Mouse (Mus musculus) intestine, embryonic 16.5 days (tissue): ENCODE measurements at regions not wholly inside any gene's neighbourhood (a gene's known extent, or its start where the extent isn't known, plus 50 kb on each side); places are given as distances from the start of the nearest gene placed in this dataset.

Experiments used
- ATAC-seq: fragments of 200-750 bp; cut with Nextera tagmentation; 2 replicates; pipeline ENCODE4 v1.8.0; 2017; ENCODE audit warnings: moderate TSS enrichment, moderate library complexity
- H3K27ac ChIP-seq: fragments of 300-500 bp; sonication (generic); 2 replicates; pipeline ENCODE4 v1.5.1; 2014; ENCODE audit warnings: mild to moderate bottlenecking, low read length
- H3K27me3 ChIP-seq: fragments of 300-500 bp; sonication (generic); replicated peaks from 2 replicates; pipeline ENCODE4 v1.6.1; 2014; ENCODE audit warnings: low read length, control low read depth, mixed read lengths; ENCODE audit not compliant: control insufficient read depth, insufficient read depth
- H3K36me3 ChIP-seq: fragments of 300-500 bp; sonication (generic); 2 replicates; pipeline ENCODE4 v1.6.1; 2014; ENCODE audit warnings: low read length, control low read depth; ENCODE audit not compliant: control insufficient read depth, insufficient read depth
- H3K4me1 ChIP-seq: fragments of 300-500 bp; sonication (generic); 2 replicates; pipeline ENCODE4 v1.6.1; 2014; ENCODE audit warnings: low read length, control low read depth, mixed read lengths; ENCODE audit not compliant: control insufficient read depth, insufficient read depth
- H3K4me2 ChIP-seq: fragments of 300-500 bp; sonication (generic); 2 replicates; pipeline ENCODE4 v1.6.1; 2014; ENCODE audit warnings: low read depth, low read length, control low read depth
- H3K4me3 ChIP-seq: fragments of 300-500 bp; sonication (generic); 2 replicates; pipeline ENCODE4 v1.5.1; 2014; ENCODE audit warnings: mild to moderate bottlenecking, low read length
- H3K9ac ChIP-seq: fragments of 300-500 bp; sonication (generic); 2 replicates; pipeline ENCODE4 v1.6.1; 2014; ENCODE audit warnings: low read depth, low read length
- H3K9me3 ChIP-seq: fragments of 300-500 bp; sonication (generic); 2 replicates; pipeline ENCODE4 v1.6.1; 2016; ENCODE audit warnings: low read length, control low read depth; ENCODE audit not compliant: control insufficient read depth
- WGBS: fragments of 180-500 bp; shearing (Covaris S2); extraction: QIAGEN DNeasy Blood & Tissue Kit; methylation state at CpG from one replicate; pipeline ENCODE4 v1.1.7; 2014; 5-methylcytosine and 5-hydroxymethylcytosine counted together

- no peaks in the 10 kb centered on the region for H3K27me3 ChIP-seq
- no peak for ATAC-seq
- no peak overlapping the region for H3K4me3 ChIP-seq
- 0 out of 2 replicates have a peak, but pooled peaks cover 8% of the 10 kb centered on the region for H3K4me1 ChIP-seq
- H3K9me3 ChIP-seq = no peaks in the 10 kb centered on the region
- no peak overlapping the region for H3K9ac ChIP-seq
- no peaks in the 10 kb centered on the region for H3K36me3 ChIP-seq
- peak overlapping the region; percentile 6; the same call in 1 of the 2 replicates for H3K4me2 ChIP-seq
- H3K27ac ChIP-seq = no peak overlapping the region
- 26% methylated on average over 13 of the region's 13 CpGs for WGBS
These were observed 119.7 kb upstream of the Kazn start for GRCm38 (mm10) chr4:142358866-142359265.

- H3K4me1 ChIP-seq = 0 out of 2 replicates have a peak, but pooled peaks cover 8% of the 10 kb centered on the region
- H3K27ac ChIP-seq = no peak overlapping the region
- no peaks in the 10 kb centered on the region for H3K9me3 ChIP-seq
- WGBS = 77% methylated on average over 8 of the region's 8 CpGs
- no peaks in the 10 kb centered on the region for H3K27me3 ChIP-seq
- no peaks in the 10 kb centered on the region for H3K36me3 ChIP-seq
- H3K4me2 ChIP-seq = no peak overlapping the region
- no peak overlapping the region for H3K9ac ChIP-seq
- no peak for ATAC-seq
- no peak overlapping the region for H3K4me3 ChIP-seq
These were observed 116.2 kb upstream of the Kazn start for GRCm38 (mm10) chr4:142355387-142355786.

DNA sequence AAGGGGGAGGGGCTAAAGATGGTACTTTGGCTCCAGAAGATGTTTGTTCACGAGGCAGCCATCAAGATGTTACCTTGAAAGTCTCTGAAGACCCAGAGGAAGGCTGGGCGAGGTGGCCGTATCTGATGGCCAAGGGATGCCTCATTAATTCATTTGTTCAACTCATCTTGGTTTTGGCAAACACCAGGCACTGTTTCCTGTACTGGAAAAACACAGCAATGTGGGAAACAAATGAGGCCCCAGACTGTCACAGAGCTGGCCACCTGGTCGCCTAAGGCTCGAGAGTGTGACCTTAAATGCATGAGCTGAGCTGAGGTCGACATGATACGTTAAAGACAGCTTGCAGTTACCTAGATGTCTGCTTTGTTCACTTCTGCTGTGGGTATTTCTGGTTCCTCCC is 114.3 kb upstream of the Kazn start:
- WGBS = 84% methylated on average over 7 of the region's 7 CpGs
- Histone ChIP-seq H3K9me3 (no peaks in the 10 kb centered on the region), H3K36me3 (no peaks in the 10 kb centered on the region), H3K4me2 (no peak overlapping the region), H3K9ac (no peak overlapping the region), H3K27ac (no peak overlapping the region), H3K27me3 (no peaks in the 10 kb centered on the region), H3K4me3 (no peak overlapping the region), H3K4me1 (0 out of 2 replicates have a peak, but pooled peaks cover 2% of the 10 kb centered on the region)
- ATAC-seq = no peak

DNA sequence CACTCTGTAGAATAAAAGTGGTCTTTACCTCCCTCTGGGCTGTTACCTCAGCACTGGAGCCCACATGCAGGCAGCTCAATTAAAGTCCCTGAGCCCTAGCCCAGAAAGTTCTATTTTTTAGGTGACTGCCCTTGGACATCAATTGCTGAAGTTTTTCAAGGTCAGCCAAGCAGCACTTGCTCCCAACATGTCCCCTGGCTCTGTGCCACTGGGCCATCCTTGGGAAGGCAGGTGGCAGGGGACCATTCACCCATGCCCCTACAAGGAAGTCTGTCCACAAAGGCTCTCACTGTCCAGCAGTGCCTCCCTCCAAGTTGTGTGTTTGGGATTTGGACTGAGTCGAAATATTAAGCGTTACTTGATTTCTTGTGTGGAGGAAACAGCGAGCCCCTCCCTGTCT is 112.6 kb upstream of the Kazn start:
- Histone ChIP-seq H3K27ac (no peak overlapping the region), H3K4me2 (no peak overlapping the region), H3K36me3 (no peaks in the 10 kb centered on the region), H3K4me1 (no peaks in the 10 kb centered on the region), H3K9me3 (no peaks in the 10 kb centered on the region), H3K9ac (no peak overlapping the region), H3K4me3 (no peak overlapping the region), H3K27me3 (no peaks in the 10 kb centered on the region)
- ATAC-seq = no peak
- 61% methylated on average over 3 of the region's 3 CpGs for WGBS

- Histone ChIP-seq H3K27me3 (no peaks in the 10 kb centered on the region), H3K9me3 (no peaks in the 10 kb centered on the region), H3K4me1 (no peaks in the 10 kb centered on the region; the same call in 1 of the 2 replicates), H3K4me3 (no peak overlapping the region), H3K36me3 (no peaks in the 10 kb centered on the region), H3K4me2 (no peak overlapping the region), H3K27ac (no peak overlapping the region), H3K9ac (no peak overlapping the region)
- WGBS = 90% methylated on average over 8 of the region's 8 CpGs
- ATAC-seq = no peak
These were observed 111.8 kb upstream of the Kazn start for GRCm38 (mm10) chr4:142350986-142351385.

GRCm38 (mm10) chr4:142348910-142349309 is 109.7 kb upstream of the Kazn start:
- H3K9ac ChIP-seq = no peak overlapping the region
- H3K27ac ChIP-seq = no peak overlapping the region
- no peaks in the 10 kb centered on the region for H3K9me3 ChIP-seq
- H3K4me1 ChIP-seq = no peaks in the 10 kb centered on the region; the same call in 1 of the 2 replicates
- no peak overlapping the region for H3K4me3 ChIP-seq
- no peak overlapping the region for H3K4me2 ChIP-seq
- ATAC-seq = no peak
- no peaks in the 10 kb centered on the region for H3K27me3 ChIP-seq
- WGBS = 41% methylated on average over 6 of the region's 6 CpGs
- no peaks in the 10 kb centered on the region for H3K36me3 ChIP-seq

DNA sequence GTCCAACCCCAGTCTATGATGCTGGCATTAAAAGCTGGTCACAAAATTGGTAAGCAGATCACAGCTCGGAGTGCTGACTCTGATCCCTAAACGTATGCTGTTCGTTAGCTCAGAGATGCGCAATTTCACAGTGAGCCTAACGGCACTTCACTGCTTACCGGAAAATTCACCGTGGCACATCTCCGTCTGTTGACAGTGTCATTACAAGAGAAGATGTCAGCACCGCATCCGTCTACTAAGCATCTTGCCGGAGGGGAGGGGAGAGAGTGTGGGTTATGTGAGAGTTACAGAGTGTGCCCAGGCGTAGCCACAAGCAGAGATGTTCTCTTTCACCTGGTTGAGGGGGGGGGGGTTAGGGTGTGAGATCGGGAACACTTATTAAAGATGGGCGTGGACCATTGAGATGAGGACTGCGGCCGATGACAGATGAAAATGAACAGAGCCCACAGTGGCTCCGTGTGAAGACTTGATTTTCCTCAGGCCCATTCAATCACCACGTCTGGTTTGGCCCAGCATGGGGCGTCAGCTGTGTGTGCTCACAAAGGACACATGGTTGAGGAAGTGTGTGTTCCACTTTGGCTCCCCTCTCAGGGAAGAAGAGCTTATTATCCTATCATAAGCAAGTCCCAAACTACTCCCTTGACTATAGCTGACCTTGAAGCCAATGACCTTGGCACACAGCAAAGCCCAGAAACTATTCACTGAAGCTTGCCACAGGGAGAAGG is 103.4 kb upstream of the Kazn start:
- Histone ChIP-seq H3K27ac (no peak overlapping the region), H3K4me2 (no peak overlapping the region), H3K27me3 (no peaks in the 10 kb centered on the region), H3K4me3 (no peak overlapping the region), H3K36me3 (no peaks in the 10 kb centered on the region), H3K9me3 (no peaks in the 10 kb centered on the region), H3K4me1 (no peaks in the 10 kb centered on the region; the same call in 1 of the 2 replicates), H3K9ac (no peak overlapping the region)
- 74% methylated on average over 19 of the region's 19 CpGs for WGBS
- no peak for ATAC-seq

- no peaks in the 10 kb centered on the region for H3K4me1 ChIP-seq
- no peak overlapping the region for H3K4me3 ChIP-seq
- 69% methylated on average over 4 of the region's 4 CpGs for WGBS
- no peak overlapping the region for H3K9ac ChIP-seq
- no peaks in the 10 kb centered on the region for H3K9me3 ChIP-seq
- H3K4me2 ChIP-seq = no peak overlapping the region
- H3K27ac ChIP-seq = no peak overlapping the region
- no peaks in the 10 kb centered on the region for H3K36me3 ChIP-seq
- H3K27me3 ChIP-seq = no peaks in the 10 kb centered on the region
- no peak for ATAC-seq
These were observed 102.1 kb upstream of the Kazn start for GRCm38 (mm10) chr4:142341305-142341704.

- no peaks in the 10 kb centered on the region for H3K36me3 ChIP-seq
- 19% methylated on average over 3 of the region's 3 CpGs for WGBS
- no peaks in the 10 kb centered on the region for H3K27me3 ChIP-seq
- H3K9ac ChIP-seq = no peak overlapping the region
- no peaks in the 10 kb centered on the region; the same call in 1 of the 2 replicates for H3K9me3 ChIP-seq
- H3K4me3 ChIP-seq = no peak overlapping the region
- ATAC-seq = no peak
- H3K4me2 ChIP-seq = no peak overlapping the region
- H3K27ac ChIP-seq = no peak overlapping the region
- no peaks in the 10 kb centered on the region for H3K4me1 ChIP-seq
These were observed 100.9 kb upstream of the Kazn start for GRCm38 (mm10) chr4:142340057-142340456.

DNA sequence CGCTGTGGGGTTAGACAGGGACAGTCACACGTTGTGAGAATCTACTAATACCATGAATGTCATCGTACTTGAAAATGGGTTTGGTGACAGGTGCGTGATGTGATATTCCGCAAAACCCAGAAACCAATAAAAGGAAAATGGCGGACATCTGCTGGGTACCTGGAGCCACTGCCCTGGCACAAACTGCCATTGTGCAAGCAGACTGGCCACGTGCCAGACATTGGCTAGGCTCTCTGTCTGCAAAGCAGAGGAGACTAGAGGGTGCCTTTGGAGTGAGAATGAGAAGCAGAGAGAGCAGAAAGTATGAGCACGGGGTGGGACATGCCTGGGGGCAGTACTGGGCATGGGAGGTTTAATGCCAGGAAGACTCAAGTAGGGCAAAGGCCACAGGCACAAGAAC is 98.5 kb upstream of the Kazn start:
- 88% methylated on average over 8 of the region's 8 CpGs for WGBS
- Histone ChIP-seq H3K27ac (no peak overlapping the region), H3K9me3 (no peaks in the 10 kb centered on the region; the same call in 1 of the 2 replicates), H3K4me1 (no peaks in the 10 kb centered on the region), H3K9ac (no peak overlapping the region), H3K36me3 (no peaks in the 10 kb centered on the region), H3K4me2 (no peak overlapping the region), H3K4me3 (no peak overlapping the region), H3K27me3 (no peaks in the 10 kb centered on the region)
- ATAC-seq = no peak
